Mouse (Mus musculus): Measurements from ENCODE around the gene Doc2g.

DNA sequence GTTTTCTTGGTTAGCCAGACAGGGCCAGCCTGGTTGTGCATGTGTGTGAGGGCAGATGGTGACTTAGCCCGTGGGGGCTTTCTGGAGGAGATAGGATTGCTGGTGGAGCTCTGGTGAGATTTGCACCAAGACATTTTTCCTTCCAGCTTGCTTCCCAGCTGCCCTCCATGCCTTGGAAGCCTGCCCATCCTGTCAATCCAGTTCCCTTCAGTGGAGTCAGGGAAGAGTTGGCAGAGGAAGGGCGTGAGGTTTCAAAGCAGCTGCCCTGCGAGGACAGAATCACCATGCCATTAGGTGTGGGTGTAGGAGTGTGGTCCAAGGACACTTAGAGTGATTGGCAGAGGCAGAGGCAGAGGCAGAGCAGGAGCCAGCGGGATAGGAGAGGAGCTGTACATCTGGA, 44.6 kb upstream of the Doc2g start, which contains the start of gene Aldh3b3:
- TF ChIP-seq CTCF (IDR thresholded peaks at IDR 0.05) = no peak
- TF ChIP-seq EP300 (IDR thresholded peaks at IDR 0.05) = no peak
